Mouse (Mus musculus): ENCODE measurements around the gene Dip2c.
A peak's percentile ranks its signal among the peaks of the same experiment; 100 is the strongest.

Dip2c gene

DNA sequence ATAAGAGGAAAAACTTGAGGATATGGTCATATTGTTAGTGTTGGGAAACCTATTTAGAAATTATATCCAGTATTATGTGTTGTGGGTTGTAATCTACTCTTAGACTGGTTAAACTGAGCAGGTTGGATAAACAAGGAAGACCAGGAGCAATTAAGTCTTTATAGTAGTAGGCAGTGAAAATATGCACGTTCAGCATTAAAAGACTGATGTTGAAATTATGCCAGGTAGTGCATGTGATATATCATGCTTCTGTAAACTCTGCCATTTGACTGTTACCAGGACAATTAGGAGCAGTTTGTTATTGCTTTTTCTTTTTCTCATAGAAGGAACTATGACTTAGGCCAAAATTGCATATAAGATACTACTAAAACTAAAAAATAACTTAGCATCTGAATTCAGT is 285.8 kb downstream of the Dip2c start:
- DNase-seq: no peak

DNA sequence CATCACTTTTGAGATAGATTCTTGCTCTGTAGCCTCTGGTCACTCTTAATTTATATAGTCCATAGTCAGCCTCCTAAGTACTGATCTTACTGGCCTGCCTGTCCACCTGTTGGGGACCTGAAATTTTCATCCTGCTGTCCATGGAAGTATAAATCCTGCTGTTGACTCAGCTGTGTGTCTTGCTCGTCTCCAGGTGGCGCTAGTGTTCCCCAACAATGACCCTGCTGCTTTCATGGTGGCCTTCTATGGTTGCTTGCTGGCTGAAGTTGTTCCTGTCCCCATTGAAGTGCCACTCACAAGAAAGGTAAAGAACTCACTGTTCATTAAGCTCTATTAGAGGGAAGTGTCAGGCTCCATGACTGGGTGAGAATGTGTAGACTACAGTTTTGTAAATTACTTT is 286.6 kb downstream of the Dip2c start:
- DNase-seq: peak; percentile 53

GRCm38 (mm10) chr13:9568852-9569251 is 292.5 kb downstream of the Dip2c start:
- DNase-seq: no peak

DNA sequence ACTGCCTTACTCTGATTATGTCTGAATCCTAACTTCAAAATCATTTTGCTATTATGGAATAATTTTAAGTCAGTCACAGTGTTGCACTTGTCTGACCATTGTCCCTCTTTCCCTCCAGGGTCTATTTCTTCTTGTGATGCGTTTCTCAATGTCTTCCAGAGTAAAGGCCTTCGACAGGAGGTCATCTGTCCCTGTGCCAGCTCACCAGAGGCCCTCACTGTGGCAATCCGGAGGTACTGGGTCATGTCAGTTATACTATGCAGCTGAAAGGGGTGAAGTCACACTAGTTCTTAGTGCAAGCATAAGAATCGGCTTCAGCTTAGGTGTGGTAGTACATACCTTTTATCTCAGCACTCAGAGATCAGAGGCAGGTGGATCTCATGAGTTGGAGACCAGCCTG is 300.4 kb downstream of the Dip2c start:
- no peak for DNase-seq

DNA sequence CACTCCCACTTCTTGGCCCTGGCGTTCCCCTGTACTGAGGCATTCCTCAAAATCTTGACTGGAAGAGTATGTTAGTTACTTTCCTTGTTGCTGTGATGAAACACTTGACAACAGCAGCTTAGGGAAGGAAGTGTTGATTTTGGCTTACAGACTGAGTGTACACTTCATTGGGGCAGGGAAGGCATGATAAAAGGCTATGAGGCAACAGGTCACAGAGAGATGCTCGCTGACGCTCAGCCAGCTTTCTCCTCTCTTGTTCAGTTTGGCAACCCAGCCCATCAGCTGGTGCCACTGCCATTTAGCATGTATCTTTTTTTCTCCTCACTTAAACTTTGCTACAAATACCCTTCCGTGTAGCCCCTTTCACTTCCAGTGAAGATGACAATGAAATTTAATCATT is 302.1 kb downstream of the Dip2c start:
- no peak for DNase-seq

DNA sequence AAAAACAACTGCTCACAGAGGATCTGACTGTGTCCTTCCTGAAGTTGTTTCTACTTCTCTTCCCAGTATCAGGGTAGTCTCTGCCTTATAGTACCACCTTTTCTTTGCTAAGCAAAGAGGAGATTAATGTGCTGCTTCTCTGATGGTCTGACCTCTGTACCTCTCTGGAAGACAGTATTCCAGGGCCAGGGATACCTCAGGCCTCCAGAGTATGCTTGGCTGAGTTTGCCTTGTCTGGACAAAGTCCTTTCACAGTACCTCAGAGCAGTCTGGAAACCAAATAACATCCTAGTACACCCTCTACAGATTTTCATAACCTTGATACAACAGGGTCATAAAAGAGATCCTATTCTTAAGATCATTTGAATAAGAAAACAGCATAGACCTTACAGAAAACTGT is 305.5 kb downstream of the Dip2c start:
- DNase-seq: no peak

GRCm38 (mm10) chr13:9583579-9583978 is 307.3 kb downstream of the Dip2c start:
- no peak for DNase-seq

GRCm38 (mm10) chr13:9599334-9600096 is 323.2 kb downstream of the Dip2c start:
- no peak for DNase-seq

- no peak for DNase-seq
Measured at GRCm38 (mm10) chr13:9601350-9601749, 325.0 kb downstream of the Dip2c start.

GRCm38 (mm10) chr13:9611229-9611628 is 334.9 kb downstream of the Dip2c start:
- DNase-seq: no peak

- DNase-seq: no peak
Measured at GRCm38 (mm10) chr13:9632684-9633083, 356.4 kb downstream of the Dip2c start.

- no peak for DNase-seq
Measured at GRCm38 (mm10) chr13:9635951-9636350, 359.6 kb downstream of the Dip2c start.

- peak; percentile 38 for DNase-seq
Measured at GRCm38 (mm10) chr13:9636505-9636904, 360.2 kb downstream of the Dip2c start.

- DNase-seq: no peak
Measured at GRCm38 (mm10) chr13:9637949-9638348, 361.6 kb downstream of the Dip2c start.

DNA sequence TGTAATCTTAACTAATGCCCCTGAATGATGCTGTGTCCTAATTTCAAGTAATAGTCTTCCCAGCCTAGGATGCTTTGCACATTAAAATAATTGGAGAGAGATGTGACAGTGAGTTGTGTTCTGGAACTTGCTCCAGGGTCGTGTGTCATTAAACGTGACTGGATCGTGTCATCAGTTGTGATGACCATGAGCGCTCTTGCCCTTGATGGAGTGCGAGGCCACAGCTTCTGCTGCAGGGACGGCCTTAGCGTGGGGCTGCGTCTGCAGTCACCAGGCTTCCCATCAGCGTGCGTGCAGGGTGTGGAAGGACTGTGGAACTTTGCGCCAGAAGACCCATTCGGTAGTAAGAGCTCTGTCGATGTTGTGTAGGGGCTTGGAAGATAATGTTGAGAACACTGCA is 372.4 kb downstream of the Dip2c start:
- DNase-seq: no peak

DNA sequence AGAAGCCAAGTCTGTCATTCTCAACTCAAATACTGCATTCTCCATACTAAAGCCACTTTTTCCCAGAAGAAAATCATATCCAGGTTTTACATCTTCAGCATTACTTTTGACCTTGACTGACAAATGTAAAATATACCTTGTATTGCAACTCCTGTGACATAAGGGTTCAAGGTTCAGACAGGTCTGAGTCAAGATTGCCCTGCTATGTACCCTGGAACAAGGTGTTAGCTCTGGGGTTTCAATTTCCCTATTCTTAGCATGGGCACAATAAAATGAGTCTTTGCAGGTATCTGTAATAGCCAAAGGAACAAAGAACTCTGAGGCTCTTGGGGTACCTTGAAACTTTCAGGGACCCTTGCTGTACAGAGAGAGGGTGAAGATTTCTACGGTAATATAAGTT is 373.6 kb downstream of the Dip2c start:
- no peak for DNase-seq

GRCm38 (mm10) chr13:9650580-9650979 is 374.3 kb downstream of the Dip2c start:
- no peak for DNase-seq

- no peak for DNase-seq
Measured at GRCm38 (mm10) chr13:9653018-9653417, 376.7 kb downstream of the Dip2c start.

GRCm38 (mm10) chr13:9656613-9657012 is 380.3 kb downstream of the Dip2c start:
- DNase-seq: no peak

- no peak for DNase-seq
Measured at GRCm38 (mm10) chr13:9660711-9661110, 384.4 kb downstream of the Dip2c start.

- no peak for DNase-seq
Measured at GRCm38 (mm10) chr13:9663593-9663992, 387.3 kb downstream of the Dip2c start.

GRCm38 (mm10) chr13:9667954-9668496 is 391.7 kb downstream of the Dip2c start:
- DNase-seq: no peak

DNA sequence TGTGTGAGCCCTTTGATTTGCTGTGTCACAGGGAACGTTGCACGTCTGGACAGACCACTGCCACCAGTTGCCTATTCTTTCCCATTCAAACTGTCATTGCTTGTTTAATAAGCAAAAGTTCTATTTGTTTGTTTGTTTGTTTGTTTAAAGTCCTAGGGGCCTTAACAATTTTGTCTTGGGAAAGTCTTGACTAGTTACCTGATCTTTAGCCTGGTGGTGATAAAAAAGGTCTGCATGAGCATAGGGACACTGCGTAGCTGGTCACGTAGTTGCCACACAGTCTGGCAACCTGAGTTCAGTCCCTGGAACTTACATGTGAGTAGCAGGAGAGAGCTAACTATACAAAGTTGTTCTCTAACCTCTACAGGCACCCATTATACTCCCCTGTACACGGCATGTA is 392.9 kb downstream of the Dip2c start:
- DNase-seq: no peak

GRCm38 (mm10) chr13:9674126-9674525 is 397.8 kb downstream of the Dip2c start:
- DNase-seq: no peak

- DNase-seq: no peak
Measured at GRCm38 (mm10) chr13:9681492-9681891, 405.2 kb downstream of the Dip2c start.

Measured in retina, postnatal 1 day (tissue).